Mouse (Mus musculus) small intestine, adult 2 months (tissue): ENCODE results near the gene Zbtb40. TPM values are rescaled to one million over a fixed set of nuclear protein-coding genes. Genes with fewer than 3 reads are reported as not detected.

ENCODE experiments used
- H3K27ac ChIP-seq: fragments of 200-500 bp; 2 replicates; pipeline ENCODE4 v1.5.1; 2012; ENCODE audit warnings: low read depth, low read length, control low read depth, inconsistent platforms; ENCODE audit not compliant: insufficient read depth
- H3K27me3 ChIP-seq: fragments of 200-500 bp; 2 replicates; pipeline ENCODE4 v1.6.1; 2012; ENCODE audit warnings: mild to moderate bottlenecking, moderate library complexity, low read length, inconsistent platforms; ENCODE audit not compliant: control insufficient read depth, insufficient read depth
- H3K36me3 ChIP-seq: fragments of 200-500 bp; 2 replicates; pipeline ENCODE4 v1.6.1; 2012; ENCODE audit warnings: mild to moderate bottlenecking, low read length, control low read depth, inconsistent platforms; ENCODE audit not compliant: control insufficient read depth, insufficient read depth
- H3K4me1 ChIP-seq: fragments of 200-500 bp; 2 replicates; pipeline ENCODE4 v1.6.1; 2012; ENCODE audit warnings: low read length, inconsistent platforms, mixed read lengths; ENCODE audit not compliant: control insufficient read depth, insufficient read depth, insufficient read length
- H3K4me3 ChIP-seq: fragments of 200-500 bp; 2 replicates; pipeline ENCODE4 v1.5.1; 2012; ENCODE audit warnings: low read depth, mild to moderate bottlenecking, control low read depth, inconsistent platforms, low read length, moderate library complexity
- CTCF ChIP-seq: fragments of 200-500 bp; IDR thresholded peaks from 2 replicates; pipeline ENCODE4 v1.5.1; 2012; ENCODE audit warnings: low read depth, mild to moderate bottlenecking, control low read depth, inconsistent platforms, low read length, moderate library complexity, mixed read lengths; ENCODE audit not compliant: insufficient replicate concordance, insufficient read length; ENCODE audit errors: extremely low read depth
- POLR2A ChIP-seq: fragments of 200-500 bp; IDR thresholded peaks from 2 replicates; pipeline ENCODE4 v1.6.1; 2012; ENCODE audit warnings: low read depth, mild to moderate bottlenecking, control low read depth, inconsistent platforms, low read length, moderate library complexity
- WGBS: fragments of 180-500 bp; shearing (Covaris S2); methylation state at CpG from one replicate; pipeline ENCODE4 v1.1.7; 2018; 5-methylcytosine and 5-hydroxymethylcytosine counted together
- polyA plus RNA-seq: library from polyadenylated mRNA; depleted of rRNA; stranded (reverse); fragments of >200 nt; gene quantifications from 2 replicates; pipeline ENCODE4 v1.2.3, GENCODE M21; 2012

Zbtb40 gene
- polyA plus RNA-seq, 1 experiment: 9.0 TPM

GRCm38 (mm10) chr4:137020065-137020464 is 28.5 kb downstream of the Zbtb40 start:
- Histone ChIP-seq H3K4me1 (no peaks in the 10 kb centered on the region), H3K4me3 (no peak overlapping the region), H3K27me3 (no peaks in the 10 kb centered on the region), H3K36me3 (peaks cover 22% of the 10 kb centered on the region), H3K27ac (no peak overlapping the region)
- 83% methylated on average over 3 of the region's 3 CpGs for WGBS
- TF ChIP-seq POLR2A (no peak), CTCF (no peak)

- no peak overlapping the region for H3K4me3 ChIP-seq
- no peak overlapping the region for H3K27ac ChIP-seq
- no peaks in the 10 kb centered on the region for H3K4me1 ChIP-seq
- peaks cover 24% of the 10 kb centered on the region for H3K36me3 ChIP-seq
- 89% methylated on average over 8 of the region's 8 CpGs for WGBS
- no peaks in the 10 kb centered on the region for H3K27me3 ChIP-seq
- TF ChIP-seq POLR2A (no peak), CTCF (no peak)
Measured at GRCm38 (mm10) chr4:137015934-137016333, 32.7 kb downstream of the Zbtb40 start.

- WGBS: 84% methylated on average over 6 of the region's 6 CpGs
- H3K27me3 ChIP-seq: no peaks in the 10 kb centered on the region
- no peaks in the 10 kb centered on the region for H3K4me1 ChIP-seq
- TF ChIP-seq POLR2A: no peak
- no peak for TF ChIP-seq CTCF
- no peak overlapping the region for H3K27ac ChIP-seq
- H3K36me3 ChIP-seq: peaks cover 24% of the 10 kb centered on the region
- no peak overlapping the region for H3K4me3 ChIP-seq
Measured at GRCm38 (mm10) chr4:137015476-137015856, 33.1 kb downstream of the Zbtb40 start.

GRCm38 (mm10) chr4:137014654-137015475 is 33.7 kb downstream of the Zbtb40 start:
- Histone ChIP-seq H3K27me3 (no peaks in the 10 kb centered on the region), H3K36me3 (peaks cover 24% of the 10 kb centered on the region), H3K27ac (no peak overlapping the region), H3K4me1 (no peaks in the 10 kb centered on the region), H3K4me3 (no peak overlapping the region)
- TF ChIP-seq CTCF (no peak), POLR2A (no peak)
- 89% methylated on average over 18 of the region's 18 CpGs for WGBS

GRCm38 (mm10) chr4:137014124-137014523 is 34.5 kb downstream of the Zbtb40 start:
- no peaks in the 10 kb centered on the region for H3K27me3 ChIP-seq
- H3K36me3 ChIP-seq: peaks cover 24% of the 10 kb centered on the region
- no peaks in the 10 kb centered on the region for H3K4me1 ChIP-seq
- no peak overlapping the region for H3K27ac ChIP-seq
- 94% methylated on average over 8 of the region's 8 CpGs for WGBS
- no peak overlapping the region for H3K4me3 ChIP-seq
- TF ChIP-seq POLR2A: no peak
- TF ChIP-seq CTCF: no peak

GRCm38 (mm10) chr4:137006966-137007365 is 41.6 kb downstream of the Zbtb40 start:
- WGBS: 90% methylated on average over 8 of the region's 8 CpGs
- H3K36me3 ChIP-seq: peaks cover 12% of the 10 kb centered on the region
- TF ChIP-seq POLR2A (no peak), CTCF (no peak)

GRCm38 (mm10) chr4:137001825-137002224 is 46.8 kb downstream of the Zbtb40 start:
- Histone ChIP-seq H3K4me1 (no peaks in the 10 kb centered on the region), H3K4me3 (no peak overlapping the region), H3K27ac (no peak overlapping the region), H3K36me3 (peaks cover 38% of the 10 kb centered on the region), H3K27me3 (no peaks in the 10 kb centered on the region)
- WGBS: 74% methylated on average over 3 of the region's 3 CpGs
- no peak for TF ChIP-seq CTCF

More at GRCm38 (mm10) chr4:137006966-137007365, 41.6 kb downstream of the Zbtb40 start:
- Histone ChIP-seq H3K4me1 (no peaks in the 10 kb centered on the region), H3K4me3 (no peak overlapping the region), H3K27me3 (no peaks in the 10 kb centered on the region), H3K27ac (no peak overlapping the region)
